Mouse (Mus musculus): ENCODE measurements around the gene Kcnq5. TPM values are rescaled to one million over a fixed set of nuclear protein-coding genes. Genes with fewer than 3 reads are reported as not detected.

Gene Kcnq5
- polyA plus RNA-seq, 1 experiment from 2014 or later = 0.39 TPM

GRCm38 (mm10) chr1:21690458-21690857 lies 271.3 kb downstream of the Kcnq5 start:
- H3K27ac ChIP-seq (replicated peaks) = no peak overlapping the region
- no peaks in the 10 kb centered on the region for H3K36me3 ChIP-seq
- DNase-seq (ENCODE audit: low spot score) = no peak
- WGBS = 88% methylated on average over 2 of the region's 2 CpGs
- no peaks in the 10 kb centered on the region for H3K27me3 ChIP-seq (ENCODE audit: low read depth, poor library complexity, severe bottlenecking)
- no peaks in the 10 kb centered on the region for H3K4me1 ChIP-seq
- no peaks in the 10 kb centered on the region for H3K9me3 ChIP-seq (replicated peaks)
- H3K4me3 ChIP-seq = no peak overlapping the region

- Histone ChIP-seq H3K4me3 (no peak overlapping the region), H3K27ac (replicated peaks) (no peak overlapping the region), H3K36me3 (no peaks in the 10 kb centered on the region), H3K27me3 (ENCODE audit: low read depth, poor library complexity, severe bottlenecking) (no peaks in the 10 kb centered on the region), H3K9me3 (replicated peaks) (no peaks in the 10 kb centered on the region), H3K4me1 (no peaks in the 10 kb centered on the region)
- no peak for DNase-seq (ENCODE audit: low spot score)
- WGBS = 90% methylated on average over 1 of the region's 1 CpGs
Observed at GRCm38 (mm10) chr1:21688918-21689317, 272.8 kb downstream of the Kcnq5 start.

GRCm38 (mm10) chr1:21684444-21684843 lies 277.3 kb downstream of the Kcnq5 start:
- H3K4me3 ChIP-seq = no peak overlapping the region

GRCm38 (mm10) chr1:21676805-21677204 lies 284.9 kb downstream of the Kcnq5 start:
- Histone ChIP-seq H3K9me3 (replicated peaks) (0 out of 2 replicates have a peak, but pooled peaks cover 3% of the 10 kb centered on the region), H3K27ac (replicated peaks) (no peak overlapping the region), H3K27me3 (ENCODE audit: low read depth, poor library complexity, severe bottlenecking) (no peaks in the 10 kb centered on the region), H3K36me3 (no peaks in the 10 kb centered on the region), H3K4me3 (no peak overlapping the region), H3K4me1 (no peaks in the 10 kb centered on the region)
- 91% methylated on average over 3 of the region's 3 CpGs for WGBS
- DNase-seq (ENCODE audit: low spot score) = no peak

More at GRCm38 (mm10) chr1:21684444-21684843, 277.3 kb downstream of the Kcnq5 start:
- WGBS = 92% methylated on average over 3 of the region's 3 CpGs
- no peaks in the 10 kb centered on the region for H3K36me3 ChIP-seq
- H3K27ac ChIP-seq (replicated peaks) = no peak overlapping the region
- H3K4me1 ChIP-seq = no peaks in the 10 kb centered on the region
- H3K27me3 ChIP-seq (ENCODE audit: low read depth, poor library complexity, severe bottlenecking) = no peaks in the 10 kb centered on the region
- DNase-seq (ENCODE audit: low spot score) = no peak
- no peaks in the 10 kb centered on the region for H3K9me3 ChIP-seq (replicated peaks)

GRCm38 (mm10) chr1:21660840-21661239 lies 300.9 kb downstream of the Kcnq5 start:
- 94% methylated on average over 3 of the region's 3 CpGs for WGBS
- DNase-seq (ENCODE audit: low spot score) = no peak
- Histone ChIP-seq H3K4me3 (no peak overlapping the region), H3K4me1 (no peaks in the 10 kb centered on the region), H3K27ac (replicated peaks) (no peak overlapping the region), H3K9me3 (replicated peaks) (no peaks in the 10 kb centered on the region), H3K27me3 (ENCODE audit: low read depth, poor library complexity, severe bottlenecking) (no peaks in the 10 kb centered on the region), H3K36me3 (no peaks in the 10 kb centered on the region)

GRCm38 (mm10) chr1:21650820-21651219 lies 310.9 kb downstream of the Kcnq5 start:
- H3K27me3 ChIP-seq (ENCODE audit: low read depth, poor library complexity, severe bottlenecking) = no peaks in the 10 kb centered on the region
- no peak for DNase-seq (ENCODE audit: low spot score)
- H3K4me1 ChIP-seq = peaks cover 7% of the 10 kb centered on the region; the same call in 1 of the 2 replicates
- WGBS = 83% methylated on average over 4 of the region's 4 CpGs
- no peaks in the 10 kb centered on the region for H3K9me3 ChIP-seq (replicated peaks)
- no peak overlapping the region for H3K4me3 ChIP-seq
- H3K36me3 ChIP-seq = no peaks in the 10 kb centered on the region
- H3K27ac ChIP-seq (replicated peaks) = no peak overlapping the region

- H3K27ac ChIP-seq (replicated peaks) = no peak overlapping the region
- no peak for DNase-seq (ENCODE audit: low spot score)
- 83% methylated on average over 2 of the region's 2 CpGs for WGBS
Observed at GRCm38 (mm10) chr1:21635406-21635805, 326.3 kb downstream of the Kcnq5 start.

GRCm38 (mm10) chr1:21634013-21634412 lies 327.7 kb downstream of the Kcnq5 start:
- H3K9me3 ChIP-seq (replicated peaks) = no peaks in the 10 kb centered on the region
- no peak overlapping the region for H3K4me3 ChIP-seq
- H3K27me3 ChIP-seq (ENCODE audit: low read depth, poor library complexity, severe bottlenecking) = no peaks in the 10 kb centered on the region
- no peak overlapping the region for H3K27ac ChIP-seq (replicated peaks)
- no peaks in the 10 kb centered on the region for H3K4me1 ChIP-seq
- whole genome bisulfite sequencing = 60% methylated on average over 1 of the region's 1 CpGs
- H3K36me3 ChIP-seq = no peaks in the 10 kb centered on the region
- DNase-seq (ENCODE audit: low spot score) = no peak

More at GRCm38 (mm10) chr1:21635406-21635805, 326.3 kb downstream of the Kcnq5 start:
- Histone ChIP-seq H3K9me3 (replicated peaks) (no peaks in the 10 kb centered on the region), H3K4me1 (no peaks in the 10 kb centered on the region), H3K36me3 (no peaks in the 10 kb centered on the region), H3K27me3 (ENCODE audit: low read depth, poor library complexity, severe bottlenecking) (no peaks in the 10 kb centered on the region), H3K4me3 (no peak overlapping the region)

- Histone ChIP-seq H3K9me3 (replicated peaks) (no peaks in the 10 kb centered on the region), H3K27ac (replicated peaks) (no peak overlapping the region), H3K27me3 (ENCODE audit: low read depth, poor library complexity, severe bottlenecking) (no peaks in the 10 kb centered on the region), H3K36me3 (no peaks in the 10 kb centered on the region), H3K4me1 (no peaks in the 10 kb centered on the region), H3K4me3 (no peak overlapping the region)
- no peak for DNase-seq (ENCODE audit: low spot score)
- WGBS = 80% methylated on average over 2 of the region's 2 CpGs
Observed at GRCm38 (mm10) chr1:21622455-21622854, 339.3 kb downstream of the Kcnq5 start.

- no peaks in the 10 kb centered on the region for H3K27me3 ChIP-seq (ENCODE audit: low read depth, poor library complexity, severe bottlenecking)
- no peaks in the 10 kb centered on the region for H3K36me3 ChIP-seq
- DNase-seq (ENCODE audit: low spot score) = no peak
- WGBS = 80% methylated on average over 1 of the region's 1 CpGs
- no peak overlapping the region for H3K27ac ChIP-seq (replicated peaks)
- no peaks in the 10 kb centered on the region for H3K4me1 ChIP-seq
- H3K4me3 ChIP-seq = no peak overlapping the region
- H3K9me3 ChIP-seq (replicated peaks) = no peaks in the 10 kb centered on the region
Observed at GRCm38 (mm10) chr1:21622039-21622438, 339.7 kb downstream of the Kcnq5 start.

- Histone ChIP-seq H3K27ac (replicated peaks) (no peak overlapping the region), H3K36me3 (no peaks in the 10 kb centered on the region), H3K27me3 (ENCODE audit: low read depth, poor library complexity, severe bottlenecking) (no peaks in the 10 kb centered on the region), H3K4me3 (no peak overlapping the region), H3K4me1 (no peaks in the 10 kb centered on the region), H3K9me3 (replicated peaks) (no peaks in the 10 kb centered on the region)
- DNase-seq (ENCODE audit: low spot score) = no peak
- 89% methylated on average over 3 of the region's 3 CpGs for WGBS
Observed at GRCm38 (mm10) chr1:21618712-21619111, 343.0 kb downstream of the Kcnq5 start.

- no peak for DNase-seq (ENCODE audit: low spot score)
- no peaks in the 10 kb centered on the region for H3K36me3 ChIP-seq
- H3K27me3 ChIP-seq (ENCODE audit: low read depth, poor library complexity, severe bottlenecking) = no peaks in the 10 kb centered on the region
- no peaks in the 10 kb centered on the region for H3K4me1 ChIP-seq
- no peaks in the 10 kb centered on the region for H3K9me3 ChIP-seq (replicated peaks)
- WGBS = 76% methylated on average over 4 of the region's 4 CpGs
- no peak overlapping the region for H3K4me3 ChIP-seq
- no peak overlapping the region for H3K27ac ChIP-seq (replicated peaks)
Observed at GRCm38 (mm10) chr1:21616666-21617065, 345.1 kb downstream of the Kcnq5 start.

GRCm38 (mm10) chr1:21613933-21614332 lies 347.8 kb downstream of the Kcnq5 start:
- Histone ChIP-seq H3K9me3 (replicated peaks) (no peaks in the 10 kb centered on the region), H3K4me3 (no peak overlapping the region), H3K27ac (replicated peaks) (no peak overlapping the region), H3K27me3 (ENCODE audit: low read depth, poor library complexity, severe bottlenecking) (no peaks in the 10 kb centered on the region), H3K4me1 (no peaks in the 10 kb centered on the region), H3K36me3 (no peaks in the 10 kb centered on the region)
- no peak for DNase-seq (ENCODE audit: low spot score)
- 81% methylated on average over 2 of the region's 2 CpGs for WGBS

GRCm38 (mm10) chr1:21604003-21604402 lies 357.7 kb downstream of the Kcnq5 start:
- Histone ChIP-seq H3K27me3 (ENCODE audit: low read depth, poor library complexity, severe bottlenecking) (no peaks in the 10 kb centered on the region), H3K36me3 (no peaks in the 10 kb centered on the region), H3K27ac (replicated peaks) (no peak overlapping the region), H3K4me1 (no peaks in the 10 kb centered on the region), H3K9me3 (replicated peaks) (no peaks in the 10 kb centered on the region), H3K4me3 (no peak overlapping the region)
- no peak for DNase-seq (ENCODE audit: low spot score)
- 87% methylated on average over 4 of the region's 4 CpGs for WGBS
